Mouse (Mus musculus) C2C12 (cell line): ENCODE data around the gene Ggta1.

Experiments used
- CEBPB ChIP-seq: IDR thresholded peaks from one replicate; pipeline ENCODE4 v1.6.1; 2011; ENCODE audit warnings: low read depth, mild to moderate bottlenecking, control low read depth, moderate library complexity
- CTCF ChIP-seq: IDR thresholded peaks from one replicate; pipeline ENCODE4 v1.5.1; 2011; ENCODE audit not compliant: control insufficient read depth, insufficient read depth, insufficient read length
- FOSL1 ChIP-seq: IDR thresholded peaks from one replicate; pipeline ENCODE4 v1.8.0; 2011; ENCODE audit warnings: mild to moderate bottlenecking, low read length; ENCODE audit not compliant: poor library complexity, insufficient read depth, severe bottlenecking
- MAX ChIP-seq: IDR thresholded peaks from one replicate; pipeline ENCODE4 v1.6.1; 2011; ENCODE audit warnings: mild to moderate bottlenecking, control low read depth
- MYOD1 ChIP-seq: IDR thresholded peaks from one replicate; pipeline ENCODE4 v1.6.1; 2011; ENCODE audit warnings: low read depth; ENCODE audit not compliant: control insufficient read depth, insufficient read length
- MYOG ChIP-seq: IDR thresholded peaks from one replicate; pipeline ENCODE4 v1.6.1; 2011; ENCODE audit not compliant: control insufficient read depth, insufficient read length; ENCODE audit errors: extremely low read depth
- USF1 ChIP-seq: IDR thresholded peaks from one replicate; pipeline ENCODE4 v1.6.1; 2011; ENCODE audit warnings: low read depth, mild to moderate bottlenecking, control low read depth, moderate library complexity

GRCm38 (mm10) chr2:35398184-35398828 lies 64.7 kb downstream of the Ggta1 start:
- TF ChIP-seq CTCF (no peak), MAX (no peak), CEBPB (no peak), USF1 (no peak), MYOD1 (no peak), MYOG (no peak), FOSL1 (no peak)
